Mouse (Mus musculus) urinary bladder, adult 2 months (tissue): Measurements from ENCODE around the gene Dpy19l2. TPM values are rescaled to one million over a fixed set of nuclear protein-coding genes. Genes with fewer than 3 reads are reported as not detected.
"Not testable (repeated sequence)": the region's sequence is repeated elsewhere in the genome, so short reads cannot be mapped to it uniquely, and the experiment has no call there.

Experiments used
- DNase-seq: peaks from one replicate; pipeline ENCODE4 v3.0.0; 2022; ENCODE audit warnings: low spot score
- polyA plus RNA-seq: library from polyadenylated mRNA; depleted of rRNA; stranded (reverse); fragments of >200 nt; gene quantifications from 2 replicates; pipeline ENCODE4 v1.2.3, GENCODE M21; 2012; rRNA removed

Gene Dpy19l2
- 0.94 and 0.98 TPM in 2 replicates for polyA plus RNA-seq

- no peak for DNase-seq
Measured at GRCm38 (mm10) chr9:24695700-24696404, at the start of gene Dpy19l2. TSS of gene Dpy19l2 (minus strand) at chr9:24696293.

- no peak for DNase-seq
Measured at GRCm38 (mm10) chr9:24744958-24745357, 48.9 kb upstream of the Dpy19l2 start.

GRCm38 (mm10) chr9:24701246-24701645 is 5.2 kb upstream of the Dpy19l2 start:
- DNase-seq, result no peak

- DNase-seq, result no peak
Measured at GRCm38 (mm10) chr9:24696405-24696778, 299 bp upstream of the Dpy19l2 start.

GRCm38 (mm10) chr9:24637341-24637740 is 58.8 kb downstream of the Dpy19l2 start:
- DNase-seq, result not testable (repeated sequence)

GRCm38 (mm10) chr9:24624896-24625295 is 71.2 kb downstream of the Dpy19l2 start, which contains the start of gene Cypt4:
TSS of gene Cypt4 (plus strand) at chr9:24625196.
- DNase-seq, result no peak

GRCm38 (mm10) chr9:24538159-24538558 is 157.9 kb downstream of the Dpy19l2 start:
- no peak for DNase-seq

- no peak for DNase-seq
Measured at GRCm38 (mm10) chr9:24516575-24517139, 179.4 kb downstream of the Dpy19l2 start.

- DNase-seq, result no peak
Measured at GRCm38 (mm10) chr9:24514078-24514469, 182.0 kb downstream of the Dpy19l2 start.

GRCm38 (mm10) chr9:24513290-24514077 is 182.6 kb downstream of the Dpy19l2 start:
- no peak for DNase-seq

GRCm38 (mm10) chr9:24512121-24512539 is 184.0 kb downstream of the Dpy19l2 start:
- DNase-seq, result no peak

GRCm38 (mm10) chr9:24511371-24512120 is 184.5 kb downstream of the Dpy19l2 start:
- no peak for DNase-seq

- no peak for DNase-seq
Measured at GRCm38 (mm10) chr9:24508880-24509279, 187.2 kb downstream of the Dpy19l2 start.

Other genes with a start within 250 kb of the Dpy19l2 start
- gene Dpy19l1, start 193.2 kb downstream of the Dpy19l2 start, polyA plus RNA-seq, result 17.8 and 18.4 TPM in 2 replicates
- not detected in 2 replicates for gene Cypt4, start 71.1 kb downstream of the Dpy19l2 start, polyA plus RNA-seq
- 10.6 and 12.9 TPM in 2 replicates for gene Tbx20, start 78.0 kb upstream of the Dpy19l2 start, polyA plus RNA-seq